Mouse (Mus musculus) MEL (cell line): ENCODE results near the gene Nrxn2. TPM values are rescaled to one million over a fixed set of nuclear protein-coding genes. Genes with fewer than 3 reads are reported as not detected.

Experiments
- DNase-seq: peaks from one replicate; pipeline ENCODE4 v3.0.0; 2011; ENCODE audit warnings: low read depth, low spot score
- H3K27ac ChIP-seq: 2 replicates; pipeline ENCODE4 v1.5.1; 2012; ENCODE audit warnings: low read depth, mild to moderate bottlenecking, control low read depth, low read length, moderate library complexity; ENCODE audit not compliant: control insufficient read depth
- H3K27me3 ChIP-seq, 2 experiments: fragments of 150-350 bp in 1 of 2; sonication (generic) in 1 of 2; 2 replicates each; pipeline ENCODE4 v1.6.1; 2012; ENCODE audit warnings: low read length in 2 of 2, mild to moderate bottlenecking in 2 of 2, improper control_type of control experiment in 1 of 2, moderate library complexity in 1 of 2; ENCODE audit not compliant: insufficient read depth in 2 of 2, control insufficient read depth in 1 of 2
- H3K36me3 ChIP-seq, 2 experiments: 2 replicates each; pipeline ENCODE4 v1.6.1; 2012 to 2014; ENCODE audit warnings: low read length in 2 of 2, improper control_type of control experiment in 1 of 2, inconsistent platforms in 1 of 2, mild to moderate bottlenecking in 1 of 2; ENCODE audit not compliant: insufficient read depth in 2 of 2, control insufficient read depth in 1 of 2
- H3K4me1 ChIP-seq, 2 experiments: fragments of 150-350 bp in 1 of 2; sonication (generic) in 1 of 2; 2 replicates each; pipeline ENCODE4 v1.6.1; 2012; ENCODE audit warnings: low read length in 2 of 2, improper control_type of control experiment in 1 of 2, mild to moderate bottlenecking in 1 of 2; ENCODE audit not compliant: insufficient read depth in 2 of 2, control insufficient read depth in 1 of 2
- H3K4me3 ChIP-seq, 2 experiments: fragments of 150-350 bp in 1 of 2; sonication (generic) in 1 of 2; 2 replicates each; pipeline ENCODE4 v1.5.1; 2012; ENCODE audit warnings: low read depth in 2 of 2, low read length in 2 of 2, mild to moderate bottlenecking in 2 of 2, moderate library complexity in 2 of 2, control low read depth in 1 of 2, improper control_type of control experiment in 1 of 2; ENCODE audit not compliant: control insufficient read depth in 1 of 2, insufficient read depth in 1 of 2
- H3K79me2 ChIP-seq: 2 replicates; pipeline ENCODE4 v1.6.1; 2012; ENCODE audit warnings: mild to moderate bottlenecking, low read length, moderate library complexity; ENCODE audit not compliant: control insufficient read depth, poor library complexity, insufficient read depth
- H3K9ac ChIP-seq: 2 replicates; pipeline ENCODE4 v1.6.1; 2012; ENCODE audit warnings: low read depth, mild to moderate bottlenecking, control low read depth, low read length, moderate library complexity; ENCODE audit not compliant: control insufficient read depth, poor library complexity, severe bottlenecking
- H3K9me3 ChIP-seq: fragments of 150-350 bp; sonication (generic); replicated peaks from 2 replicates; pipeline ENCODE4 v1.6.1; 2012; ENCODE audit warnings: mild to moderate bottlenecking, low read length, improper control_type of control experiment, moderate library complexity; ENCODE audit not compliant: insufficient read depth
- BHLHE40 ChIP-seq: IDR thresholded peaks from 2 replicates; pipeline ENCODE4 v1.6.1; 2012; ENCODE audit warnings: low read depth, mild to moderate bottlenecking, inconsistent platforms, low read length, improper control_type of control experiment, borderline replicate concordance
- CHD1 ChIP-seq: IDR thresholded peaks from 2 replicates; pipeline ENCODE4 v1.6.1; 2012; ENCODE audit warnings: low read depth, mild to moderate bottlenecking, inconsistent platforms, low read length, improper control_type of control experiment
- CHD2 ChIP-seq: IDR thresholded peaks from 2 replicates; pipeline ENCODE4 v1.6.1; 2011; ENCODE audit warnings: low read length, improper control_type of control experiment
- ELF1 ChIP-seq: IDR thresholded peaks from 2 replicates; pipeline ENCODE4 v1.6.1; 2014; ENCODE audit warnings: low read depth, mild to moderate bottlenecking, inconsistent platforms, low read length, improper control_type of control experiment, moderate library complexity
- EP300 ChIP-seq, 2 experiments: IDR thresholded peaks; 2 replicates each; pipeline ENCODE4 v1.6.1; 2011; ENCODE audit warnings: improper control_type of control experiment in 2 of 2, low read length in 2 of 2, low read depth in 1 of 2, mild to moderate bottlenecking in 1 of 2
- GABPA ChIP-seq: IDR thresholded peaks from 2 replicates; pipeline ENCODE4 v1.6.1; 2012; ENCODE audit warnings: low read depth, mild to moderate bottlenecking, inconsistent platforms, low read length, improper control_type of control experiment, moderate library complexity
- GATA1 ChIP-seq: IDR thresholded peaks from 2 replicates; pipeline ENCODE4 v1.6.1; 2011; ENCODE audit warnings: low read depth, low read length, improper control_type of control experiment
- HCFC1 ChIP-seq: IDR thresholded peaks from 2 replicates; pipeline ENCODE4 v1.6.1; 2012; ENCODE audit warnings: low read depth, mild to moderate bottlenecking, inconsistent platforms, low read length, improper control_type of control experiment, moderate library complexity
- MEF2A ChIP-seq: IDR thresholded peaks from 2 replicates; pipeline ENCODE4 v1.6.1; 2014; ENCODE audit warnings: low read depth, mild to moderate bottlenecking, inconsistent platforms, low read length, improper control_type of control experiment; ENCODE audit not compliant: poor library complexity, insufficient replicate concordance, severe bottlenecking; ENCODE audit errors: extremely low read depth
- MXI1 ChIP-seq: IDR thresholded peaks from 2 replicates; pipeline ENCODE4 v1.6.1; 2011; ENCODE audit warnings: mild to moderate bottlenecking, low read depth, low read length, improper control_type of control experiment
- MYB ChIP-seq: IDR thresholded peaks from 2 replicates; pipeline ENCODE4 v1.6.1; 2011; ENCODE audit warnings: mild to moderate bottlenecking, low read depth, low read length, improper control_type of control experiment
- NELFE ChIP-seq: IDR thresholded peaks from 2 replicates; pipeline ENCODE4 v1.6.1; 2011; ENCODE audit warnings: low read depth, low read length, improper control_type of control experiment
- POLR2AphosphoS2 ChIP-seq: IDR thresholded peaks from 2 replicates; pipeline ENCODE4 v1.6.1; 2011; ENCODE audit warnings: low read length, improper control_type of control experiment
- POLR2AphosphoS5 ChIP-seq: IDR thresholded peaks from 2 replicates; pipeline ENCODE4 v1.6.1; 2012; ENCODE audit warnings: low read depth, borderline replicate concordance, mild to moderate bottlenecking, inconsistent platforms, low read length, moderate library complexity, mixed read lengths
- RCOR1 ChIP-seq: IDR thresholded peaks from 2 replicates; pipeline ENCODE4 v1.6.1; 2012; ENCODE audit warnings: low read depth, mild to moderate bottlenecking, inconsistent platforms, low read length, improper control_type of control experiment
- SMC3 ChIP-seq: IDR thresholded peaks from 2 replicates; pipeline ENCODE4 v1.6.1; 2011; ENCODE audit warnings: low read depth, low read length, improper control_type of control experiment
- TBP ChIP-seq: IDR thresholded peaks from 2 replicates; pipeline ENCODE4 v1.8.0; 2011; ENCODE audit warnings: low read depth, low read length, improper control_type of control experiment
- UBTF ChIP-seq: IDR thresholded peaks from 2 replicates; pipeline ENCODE4 v1.6.1; 2012; ENCODE audit warnings: low read depth, mild to moderate bottlenecking, inconsistent platforms, low read length, improper control_type of control experiment, moderate library complexity, borderline replicate concordance; ENCODE audit not compliant: insufficient read depth
- polyA plus RNA-seq, 2 experiments: library from polyadenylated mRNA; stranded (reverse) in 1 of 2; unstranded in 1 of 2; fragments of >175 nt in 1 of 2; fragments of >200 nt in 1 of 2; gene quantifications; 2 replicates each; pipeline versions ENCODE4 v1.2.1 to v1.2.4; 2012; ENCODE audit warnings: low replicate concordance in 2 of 2, low read depth in 1 of 2; ENCODE audit not compliant: insufficient read length in 2 of 2, insufficient read depth in 1 of 2, missing spikeins in 1 of 2
- total RNA-seq: library from RNA; depleted of rRNA; stranded (reverse); fragments of 300-350 nt; gene quantifications from 2 replicates; pipeline ENCODE4 v1.2.3, GENCODE M21; 2012

Nrxn2 gene
- total and polyA plus RNA-seq, 3 experiments = 0.39 to 0.42 TPM; not detected in 1

DNA sequence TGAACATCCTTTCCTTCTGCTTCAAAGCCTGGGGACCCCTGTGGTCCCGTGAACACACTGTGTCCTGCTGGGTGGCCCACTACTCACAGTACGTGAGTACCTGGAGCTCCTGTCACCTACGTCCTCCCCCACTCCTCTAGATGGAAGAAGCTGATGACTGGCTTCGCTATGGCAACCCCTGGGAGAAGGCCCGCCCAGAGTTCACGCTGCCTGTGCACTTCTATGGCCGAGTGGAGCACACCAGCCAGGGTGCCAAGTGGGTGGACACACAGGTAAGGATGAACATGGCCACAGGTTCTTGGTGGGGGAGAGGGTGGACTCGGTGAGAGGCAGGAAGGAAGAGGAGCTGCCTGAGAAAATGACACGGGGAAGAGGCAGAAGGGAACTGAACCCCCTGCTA, 32.3 kb upstream of the Nrxn2 start:
- DNase-seq = no peak
- no peaks in the 10 kb centered on the region for H3K79me2 ChIP-seq
- H3K27me3 ChIP-seq = no peaks in the 10 kb centered on the region
- H3K4me3 ChIP-seq = no peak overlapping the region
- no peaks in the 10 kb centered on the region for H3K36me3 ChIP-seq
- no peak overlapping the region for H3K9ac ChIP-seq
- H3K9me3 ChIP-seq = no peaks in the 10 kb centered on the region
- TF ChIP-seq GABPA (no peak), EP300 (IDR thresholded peaks at IDR 0.05; ENCODE audit: low read depth in 1 of 2, low read length in 2 of 2) (no peak), MEF2A (no peak)
- H3K4me1 ChIP-seq = no peaks in the 10 kb centered on the region
- no peak overlapping the region for H3K27ac ChIP-seq

DNA sequence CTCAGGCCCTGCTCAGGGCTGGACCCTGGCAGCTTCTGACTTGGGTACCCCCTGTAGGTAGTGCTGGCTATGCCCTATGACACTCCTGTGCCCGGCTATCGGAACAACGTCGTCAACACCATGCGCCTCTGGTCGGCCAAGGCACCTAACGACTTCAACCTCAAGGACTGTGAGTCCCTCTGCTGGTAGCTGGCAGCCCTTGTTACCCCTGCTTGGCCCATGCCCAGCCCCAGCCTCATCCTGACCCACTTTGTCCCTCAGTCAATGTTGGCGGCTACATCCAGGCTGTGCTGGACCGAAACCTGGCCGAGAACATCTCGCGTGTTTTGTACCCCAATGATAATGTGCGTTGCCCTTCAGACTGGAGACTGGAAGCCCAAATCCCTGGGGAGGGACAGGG, 30.5 kb upstream of the Nrxn2 start:
- TF ChIP-seq GATA1 (no peak), CHD1 (no peak), HCFC1 (no peak), MYB (no peak), CHD2 (no peak), POLR2AphosphoS2 (no peak), MXI1 (no peak), ELF1 (no peak), TBP (no peak), NELFE (no peak), UBTF (no peak), RCOR1 (no peak), POLR2AphosphoS5 (no peak), BHLHE40 (no peak), MEF2A (no peak), SMC3 (no peak)
- Histone ChIP-seq H3K9me3 (no peaks in the 10 kb centered on the region), H3K4me1 (no peaks in the 10 kb centered on the region), H3K4me3 (no peak overlapping the region), H3K27ac (no peak overlapping the region), H3K9ac (no peak overlapping the region), H3K36me3 (no peaks in the 10 kb centered on the region), H3K27me3 (no peaks in the 10 kb centered on the region), H3K79me2 (no peaks in the 10 kb centered on the region)
- no peak for DNase-seq
